Mouse (Mus musculus): ENCODE results near the gene Gm17631. TPM values are rescaled to one million over a fixed set of nuclear protein-coding genes. Genes with fewer than 3 reads are reported as not detected.
"Not testable (repeated sequence)": the region's sequence is repeated elsewhere in the genome, so short reads cannot be mapped to it uniquely, and the experiment has no call there.

Gene Gm17631
- not detected in 2 replicates for polyA plus RNA-seq (2012; rRNA removed)

DNA sequence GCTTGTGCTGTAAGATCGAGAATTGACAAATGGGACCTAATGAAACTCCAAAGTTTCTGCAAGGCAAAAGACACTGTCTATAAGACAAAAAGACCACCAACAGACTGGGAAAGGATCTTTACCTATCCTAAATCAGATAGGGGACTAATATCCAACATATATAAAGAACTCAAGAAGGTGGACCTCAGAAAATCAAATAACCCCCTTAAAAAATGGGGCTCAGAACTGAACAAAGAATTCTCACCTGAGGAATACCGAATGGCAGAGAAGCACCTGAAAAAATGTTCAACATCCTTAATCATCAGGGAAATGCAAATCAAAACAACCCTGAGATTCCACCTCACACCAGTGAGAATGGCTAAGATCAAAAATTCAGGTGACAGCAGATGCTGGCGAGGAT lies at the start of gene Gm17631:
Gene Gm17631, plus strand, starts transcription at position 301 of the 400 bp plus-strand sequence.
- H3K27ac ChIP-seq (ENCODE audit: control insufficient read depth, insufficient read depth, low read length); H3K36me3 ChIP-seq (ENCODE audit: control insufficient read depth, insufficient read depth, low read length); H3K4me3 ChIP-seq (ENCODE audit: control insufficient read depth, insufficient read depth, low read length); DNase-seq; H3K27me3 ChIP-seq (ENCODE audit: control insufficient read depth, insufficient read depth, low read length); H3K4me1 ChIP-seq (replicated peaks; ENCODE audit: control insufficient read depth, insufficient read depth, low read length): not testable (repeated sequence)
- no CpG with 5 or more reads among the region's 3 CpGs for WGBS

GRCm38 (mm10) chr6:129817731-129818130 lies 44.7 kb upstream of the Gm17631 start:
- DNase-seq = no peak
- no peak for TF ChIP-seq POLR2A (IDR thresholded peaks at IDR 0.05; ENCODE audit: control insufficient read depth, extremely low read depth, insufficient read depth, low read length, poor library complexity)
- TF ChIP-seq CTCF (IDR thresholded peaks at IDR 0.05; ENCODE audit: borderline replicate concordance, control insufficient read depth, extremely low read depth, insufficient read depth, low read length, poor library complexity) = no peak
- H3K4me1 ChIP-seq (replicated peaks; ENCODE audit: control insufficient read depth, insufficient read depth, low read length) = no peaks in the 10 kb centered on the region
- no peak overlapping the region for H3K27ac ChIP-seq (ENCODE audit: control insufficient read depth, insufficient read depth, low read length)
- no peaks in the 10 kb centered on the region for H3K36me3 ChIP-seq (ENCODE audit: control insufficient read depth, insufficient read depth, low read length)
- 69% methylated on average over 3 of the region's 3 CpGs for WGBS
- no peak overlapping the region for H3K4me3 ChIP-seq (ENCODE audit: control insufficient read depth, insufficient read depth, low read length)
- no peaks in the 10 kb centered on the region for H3K27me3 ChIP-seq (ENCODE audit: control insufficient read depth, insufficient read depth, low read length)

GRCm38 (mm10) chr6:129824004-129824403 lies 38.4 kb upstream of the Gm17631 start:
- no peaks in the 10 kb centered on the region for H3K36me3 ChIP-seq (ENCODE audit: control insufficient read depth, insufficient read depth, low read length)
- 5% methylated on average over 1 of the region's 1 CpGs for WGBS
- TF ChIP-seq POLR2A (IDR thresholded peaks at IDR 0.05; ENCODE audit: control insufficient read depth, extremely low read depth, insufficient read depth, low read length, poor library complexity) (no peak), CTCF (IDR thresholded peaks at IDR 0.05; ENCODE audit: borderline replicate concordance, control insufficient read depth, extremely low read depth, insufficient read depth, low read length, poor library complexity) (no peak)
- no peak overlapping the region for H3K27ac ChIP-seq (ENCODE audit: control insufficient read depth, insufficient read depth, low read length)
- no peak overlapping the region for H3K4me3 ChIP-seq (ENCODE audit: control insufficient read depth, insufficient read depth, low read length)
- no peak for DNase-seq
- no peaks in the 10 kb centered on the region for H3K27me3 ChIP-seq (ENCODE audit: control insufficient read depth, insufficient read depth, low read length)
- H3K4me1 ChIP-seq (replicated peaks; ENCODE audit: control insufficient read depth, insufficient read depth, low read length) = no peaks in the 10 kb centered on the region

GRCm38 (mm10) chr6:129825559-129825958 lies 36.9 kb upstream of the Gm17631 start:
- Histone ChIP-seq H3K4me1 (replicated peaks; ENCODE audit: control insufficient read depth, insufficient read depth, low read length) (no peaks in the 10 kb centered on the region), H3K27me3 (ENCODE audit: control insufficient read depth, insufficient read depth, low read length) (no peaks in the 10 kb centered on the region), H3K36me3 (ENCODE audit: control insufficient read depth, insufficient read depth, low read length) (no peaks in the 10 kb centered on the region), H3K4me3 (ENCODE audit: control insufficient read depth, insufficient read depth, low read length) (no peak overlapping the region), H3K27ac (ENCODE audit: control insufficient read depth, insufficient read depth, low read length) (no peak overlapping the region)
- DNase-seq = no peak
- TF ChIP-seq CTCF (IDR thresholded peaks at IDR 0.05; ENCODE audit: borderline replicate concordance, control insufficient read depth, extremely low read depth, insufficient read depth, low read length, poor library complexity) (no peak), POLR2A (IDR thresholded peaks at IDR 0.05; ENCODE audit: control insufficient read depth, extremely low read depth, insufficient read depth, low read length, poor library complexity) (no peak)
- WGBS = 98% methylated on average over 1 of the region's 1 CpGs

GRCm38 (mm10) chr6:129876549-129876948 lies 14.1 kb downstream of the Gm17631 start, which contains the start of gene Klra17:
Klra17 (minus strand) TSS chr6:129876672.
- Histone ChIP-seq H3K27ac (ENCODE audit: control insufficient read depth, insufficient read depth, low read length) (no peak within 1 kb of the TSS), H3K27me3 (ENCODE audit: control insufficient read depth, insufficient read depth, low read length) (no peaks in the 10 kb centered on the region), H3K4me1 (replicated peaks; ENCODE audit: control insufficient read depth, insufficient read depth, low read length) (no peaks in the 10 kb centered on the region), H3K4me3 (ENCODE audit: control insufficient read depth, insufficient read depth, low read length) (no peak within 1 kb of the TSS), H3K36me3 (ENCODE audit: control insufficient read depth, insufficient read depth, low read length) (no peaks in the 10 kb centered on the region)
- TF ChIP-seq POLR2A (IDR thresholded peaks at IDR 0.05; ENCODE audit: control insufficient read depth, extremely low read depth, insufficient read depth, low read length, poor library complexity) (no peak), CTCF (IDR thresholded peaks at IDR 0.05; ENCODE audit: borderline replicate concordance, control insufficient read depth, extremely low read depth, insufficient read depth, low read length, poor library complexity) (no peak)
- 7% methylated on average over 1 of the region's 1 CpGs for WGBS
- DNase-seq = no peak

- no peaks in the 10 kb centered on the region for H3K4me1 ChIP-seq (replicated peaks; ENCODE audit: control insufficient read depth, insufficient read depth, low read length)
- H3K27ac ChIP-seq (ENCODE audit: control insufficient read depth, insufficient read depth, low read length) = no peak overlapping the region
- no peak overlapping the region for H3K4me3 ChIP-seq (ENCODE audit: control insufficient read depth, insufficient read depth, low read length)
- H3K27me3 ChIP-seq (ENCODE audit: control insufficient read depth, insufficient read depth, low read length) = no peaks in the 10 kb centered on the region
- no peaks in the 10 kb centered on the region for H3K36me3 ChIP-seq (ENCODE audit: control insufficient read depth, insufficient read depth, low read length)
- no peak for DNase-seq
- TF ChIP-seq CTCF (IDR thresholded peaks at IDR 0.05; ENCODE audit: borderline replicate concordance, control insufficient read depth, extremely low read depth, insufficient read depth, low read length, poor library complexity) (no peak), POLR2A (IDR thresholded peaks at IDR 0.05; ENCODE audit: control insufficient read depth, extremely low read depth, insufficient read depth, low read length, poor library complexity) (no peak)
- 90% methylated on average over 2 of the region's 2 CpGs for WGBS
These were observed 20.1 kb downstream of the Gm17631 start for GRCm38 (mm10) chr6:129882525-129882924.

Other genes with a start within 250 kb of the Gm17631 start
- 0.55 and 1.1 TPM in 2 replicates for gene Klrk1, start 238.8 kb upstream of the Gm17631 start, polyA plus RNA-seq (2012; rRNA removed)
- 0.40 TPM in 1 of 2 replicates, not detected in the other for gene Klrc3, start 219.3 kb upstream of the Gm17631 start, polyA plus RNA-seq (2012; rRNA removed)
- 0.42 and 0.65 TPM in 2 replicates for gene Klrc2, start 202.0 kb upstream of the Gm17631 start, polyA plus RNA-seq (2012; rRNA removed)
- gene Klrc1, start 183.7 kb upstream of the Gm17631 start, polyA plus RNA-seq (2012; rRNA removed) = 0.17 and 0.57 TPM in 2 replicates
- not detected in 2 replicates for gene Klri1, start 145.5 kb upstream of the Gm17631 start, polyA plus RNA-seq (2012; rRNA removed)
- 0.03 and 0.05 TPM in 2 replicates for gene Klri2, start 122.2 kb upstream of the Gm17631 start, polyA plus RNA-seq (2012; rRNA removed)
- not detected in 2 replicates for gene Gm156, start 78.4 kb upstream of the Gm17631 start, polyA plus RNA-seq (2012; rRNA removed)
- gene Klra17, start 14.0 kb downstream of the Gm17631 start, polyA plus RNA-seq (2012; rRNA removed) = 0.30 and 0.32 TPM in 2 replicates
- 0.16 TPM in 1 of 2 replicates, not detected in the other for gene Klra5, start 55.0 kb downstream of the Gm17631 start, polyA plus RNA-seq (2012; rRNA removed)
- gene Klra6, start 164.3 kb downstream of the Gm17631 start, polyA plus RNA-seq (2012; rRNA removed) = not detected in 2 replicates
- gene Klra4, start 204.6 kb downstream of the Gm17631 start, polyA plus RNA-seq (2012; rRNA removed) = not detected in 2 replicates